Mouse (Mus musculus) heart, embryonic 13.5 days (tissue): ENCODE results near the gene Pus10. TPM values are rescaled to one million over a fixed set of nuclear protein-coding genes. Genes with fewer than 3 reads are reported as not detected.

Experiments
- ATAC-seq: fragments of 200-750 bp; cut with Nextera tagmentation; 2 replicates; pipeline ENCODE4 v1.8.0; 2017; ENCODE audit warnings: moderate TSS enrichment; ENCODE audit not compliant: insufficient number of reproducible peaks, low FRiP score, low TSS enrichment; ENCODE audit errors: extremely low read depth
- H3K27ac ChIP-seq: fragments of 300-500 bp; sonication (generic); replicated peaks from 2 replicates; pipeline ENCODE4 v1.5.1; 2015; ENCODE audit warnings: moderate library complexity, mild to moderate bottlenecking, inconsistent platforms
- H3K27me3 ChIP-seq: fragments of 300-500 bp; sonication (generic); replicated peaks from 2 replicates; pipeline ENCODE4 v1.6.1; 2015; ENCODE audit warnings: mild to moderate bottlenecking, inconsistent platforms
- H3K36me3 ChIP-seq: fragments of 300-500 bp; sonication (generic); 2 replicates; pipeline ENCODE4 v1.6.1; 2015; ENCODE audit warnings: mild to moderate bottlenecking, inconsistent platforms
- H3K4me1 ChIP-seq: fragments of 300-500 bp; sonication (generic); 2 replicates; pipeline ENCODE4 v1.6.1; 2015; ENCODE audit warnings: inconsistent platforms
- H3K4me2 ChIP-seq: fragments of 300-500 bp; sonication (generic); 2 replicates; pipeline ENCODE4 v1.6.1; 2015; ENCODE audit warnings: inconsistent platforms, mild to moderate bottlenecking, moderate library complexity
- H3K4me3 ChIP-seq: fragments of 300-500 bp; sonication (generic); 2 replicates; pipeline ENCODE4 v1.5.1; 2015; ENCODE audit warnings: moderate library complexity, mild to moderate bottlenecking, inconsistent platforms
- H3K9ac ChIP-seq: fragments of 300-500 bp; sonication (generic); 2 replicates; pipeline ENCODE4 v1.6.1; 2015; ENCODE audit warnings: inconsistent platforms, mild to moderate bottlenecking, moderate library complexity
- H3K9me3 ChIP-seq: fragments of 300-500 bp; sonication (generic); 2 replicates; pipeline ENCODE4 v1.6.1; 2016; ENCODE audit warnings: inconsistent platforms
- WGBS: fragments of 180-500 bp; shearing (Covaris S2); methylation state at CpG from one replicate; pipeline ENCODE4 v1.1.7; 2015; ENCODE audit warnings: mixed read lengths; 5-methylcytosine and 5-hydroxymethylcytosine counted together
- polyA plus RNA-seq: library from polyadenylated mRNA; unstranded; fragments of >200 nt; fragmentation: Nextera tagmentation; extraction: Ambion mirVana; gene quantifications from 2 replicates; pipeline ENCODE4 v1.2.1, GENCODE M21; 2015

Pus10 gene
- 11.8 and 12.0 TPM in 2 replicates for polyA plus RNA-seq

DNA sequence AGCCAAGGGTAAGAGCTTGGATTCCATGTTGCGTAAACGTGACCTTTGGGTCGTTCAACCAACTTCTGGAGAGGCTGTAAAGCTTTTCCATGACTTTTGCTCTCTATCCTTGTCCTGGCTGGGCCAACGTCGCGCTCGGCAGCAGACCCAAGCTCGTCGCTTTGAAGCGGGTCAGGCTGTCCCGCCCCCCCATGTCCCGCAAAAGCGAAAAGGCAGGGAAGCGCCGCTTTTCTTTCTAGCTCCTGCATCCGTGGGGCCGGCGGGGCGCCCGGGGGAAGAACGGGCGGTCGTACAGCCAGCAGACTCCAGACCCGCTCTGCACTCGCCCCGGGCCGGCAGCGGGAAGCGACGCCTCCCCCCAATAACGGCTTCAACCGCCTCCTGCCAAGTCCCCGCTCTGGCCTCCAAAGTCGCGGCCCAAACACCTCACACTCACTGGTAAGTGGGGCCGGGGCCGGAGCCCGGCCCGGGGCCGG lies at the start of gene Pus10:
Gene Pus10 (plus strand): TSS at position 364 of the 476 bp plus-strand sequence.
- H3K4me2 ChIP-seq, result peak within 1 kb of the TSS; percentile 74
- peak within 1 kb of the TSS; percentile 84 for H3K4me3 ChIP-seq
- H3K27me3 ChIP-seq, result no peaks in the 10 kb centered on the region
- no peaks in the 10 kb centered on the region for H3K9me3 ChIP-seq
- peak; percentile 42; the same call in 1 of the 2 replicates for ATAC-seq
- peak within 1 kb of the TSS; percentile 97 for H3K27ac ChIP-seq
- H3K36me3 ChIP-seq, result peaks cover 9% of the 10 kb centered on the region
- H3K9ac ChIP-seq, result peak within 1 kb of the TSS; percentile 96
- peaks cover 16% of the 10 kb centered on the region for H3K4me1 ChIP-seq
- under 1% methylated on average over 40 of the region's 40 CpGs for WGBS

DNA sequence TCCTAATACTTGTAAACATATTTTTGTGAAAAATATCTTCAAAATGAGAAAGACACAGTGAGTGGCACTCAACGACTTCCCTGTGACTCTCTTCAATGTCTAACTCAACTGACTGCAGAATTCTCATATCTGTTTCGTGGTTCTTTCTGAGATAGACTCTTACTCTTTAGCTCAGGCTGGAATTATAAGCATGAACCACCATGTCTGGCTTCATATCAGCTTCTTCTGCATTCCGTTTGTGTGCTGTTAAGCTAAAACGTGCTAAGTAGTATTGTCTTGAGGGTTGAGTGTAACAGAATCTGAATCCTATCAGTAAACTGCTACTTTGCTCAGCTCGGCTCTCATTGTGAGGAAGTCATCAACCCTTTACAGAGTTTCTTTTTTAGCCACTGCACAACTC lies 46.5 kb upstream of the Pus10 start:
- Histone ChIP-seq H3K9ac (no peak overlapping the region), H3K4me2 (no peak overlapping the region), H3K4me1 (no peaks in the 10 kb centered on the region), H3K27ac (no peak overlapping the region), H3K4me3 (no peak overlapping the region), H3K36me3 (peaks cover 47% of the 10 kb centered on the region), H3K27me3 (no peaks in the 10 kb centered on the region), H3K9me3 (no peaks in the 10 kb centered on the region)
- ATAC-seq, result no peak
- 60% methylated on average over 5 of the region's 5 CpGs for WGBS

DNA sequence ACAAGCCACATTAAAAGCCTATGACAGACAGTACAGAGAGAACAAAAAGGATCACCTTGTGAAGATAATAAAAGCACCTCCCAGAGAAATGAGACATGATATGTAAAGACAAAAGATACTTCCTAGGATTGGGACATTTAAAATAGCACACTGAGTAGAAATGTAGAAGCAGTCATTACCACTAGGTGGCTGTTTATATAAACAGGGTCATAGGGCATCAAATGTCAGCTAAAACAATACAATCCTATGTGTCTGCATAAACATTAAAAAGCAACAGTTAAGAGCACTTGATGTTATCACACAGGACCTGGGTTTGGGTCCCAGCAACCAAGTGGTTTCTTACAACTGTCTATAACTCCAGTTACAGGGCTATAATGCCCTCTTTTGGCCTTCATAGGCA lies 34.8 kb upstream of the Pus10 start:
- no peaks in the 10 kb centered on the region for H3K9me3 ChIP-seq
- H3K4me2 ChIP-seq, result no peak overlapping the region
- no peak overlapping the region for H3K27ac ChIP-seq
- ATAC-seq, result no peak
- H3K27me3 ChIP-seq, result no peaks in the 10 kb centered on the region
- H3K36me3 ChIP-seq, result peaks cover 15% of the 10 kb centered on the region
- no peak overlapping the region for H3K9ac ChIP-seq
- H3K4me1 ChIP-seq, result peaks cover 10% of the 10 kb centered on the region
- no peak overlapping the region for H3K4me3 ChIP-seq

DNA sequence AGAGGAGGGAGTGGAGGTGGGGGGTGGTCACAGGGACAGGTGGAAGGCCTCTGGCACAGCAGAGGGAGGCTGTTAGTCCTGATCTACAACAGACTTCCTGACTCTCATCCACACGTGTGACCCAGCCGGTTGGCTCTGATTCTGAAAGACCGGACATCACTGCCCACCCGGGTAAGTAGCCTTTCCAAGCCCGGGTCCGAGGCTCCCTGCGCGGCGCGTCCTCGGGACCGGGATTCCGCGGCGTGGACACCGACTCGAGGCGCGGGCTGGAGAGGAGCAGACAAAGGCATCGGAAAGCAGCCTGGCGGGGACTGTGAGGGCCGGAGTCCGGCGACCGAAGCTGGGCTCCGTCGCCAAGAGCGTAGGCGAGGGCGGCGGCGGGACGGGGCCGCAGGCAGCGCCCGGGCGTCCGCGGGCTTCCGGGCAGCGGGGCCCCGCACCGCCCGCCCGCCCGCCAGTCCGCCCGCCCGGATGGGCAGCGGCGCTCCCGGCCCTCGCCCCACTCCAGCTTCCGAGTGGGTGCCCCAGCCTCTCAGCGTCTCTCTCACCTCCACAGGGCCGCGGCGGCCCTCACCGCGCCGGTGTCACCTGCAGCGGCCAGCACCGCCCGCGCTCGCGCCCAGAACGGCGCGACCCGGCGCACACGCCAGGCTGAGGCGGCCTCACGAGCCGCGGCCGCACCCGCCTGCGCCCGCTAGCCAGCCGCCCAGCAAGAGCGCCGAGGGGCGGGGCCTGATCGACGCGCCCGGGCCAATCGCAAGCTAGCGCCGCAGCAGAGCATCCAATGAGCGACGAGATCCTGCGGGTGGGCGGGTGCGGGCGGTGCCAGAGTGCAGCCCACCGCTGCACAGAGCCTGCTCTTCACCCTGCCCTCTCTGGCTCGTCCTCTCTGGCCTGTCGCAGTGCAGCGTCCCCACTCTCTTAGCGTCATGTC lies 32.3 kb upstream of the Pus10 start, which contains the start of gene 0610010F05Rik:
Gene 0610010F05Rik (minus strand): TSS at position 695 of the 934 bp plus-strand sequence.
- H3K36me3 ChIP-seq, result peaks cover 12% of the 10 kb centered on the region
- H3K4me3 ChIP-seq, result peak within 1 kb of the TSS; percentile 90
- H3K9me3 ChIP-seq, result no peaks in the 10 kb centered on the region
- peak within 1 kb of the TSS; percentile 79 for H3K4me2 ChIP-seq
- peak within 1 kb of the TSS; percentile 94 for H3K9ac ChIP-seq
- H3K4me1 ChIP-seq, result peaks cover 10% of the 10 kb centered on the region
- H3K27ac ChIP-seq, result peak within 1 kb of the TSS; percentile 87
- WGBS, result under 1% methylated on average over 92 of the region's 103 CpGs
- ATAC-seq, result peak; percentile 98
- H3K27me3 ChIP-seq, result no peaks in the 10 kb centered on the region

DNA sequence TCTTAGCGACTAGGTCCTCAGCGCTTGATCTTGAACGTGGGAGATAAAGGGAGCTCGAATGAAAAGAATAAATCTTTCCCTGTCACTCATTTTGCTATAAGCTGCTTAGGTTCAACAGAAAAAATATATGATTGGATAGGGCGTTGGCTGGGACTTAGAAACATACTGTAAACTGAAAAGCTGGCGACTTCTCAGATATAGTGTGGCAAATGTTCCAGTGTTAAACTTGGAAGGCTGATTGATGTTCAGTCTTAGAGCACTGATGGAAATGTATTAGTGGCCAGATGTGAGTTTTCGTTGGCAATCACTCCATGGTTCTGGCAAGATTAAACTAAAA lies 31.6 kb upstream of the Pus10 start:
- ATAC-seq, result no peak
- Histone ChIP-seq H3K9me3 (no peaks in the 10 kb centered on the region), H3K4me1 (peaks cover 10% of the 10 kb centered on the region), H3K4me2 (peak overlapping the region; percentile 79), H3K4me3 (peak overlapping the region; percentile 90), H3K36me3 (0 out of 2 replicates have a peak, but pooled peaks cover 8% of the 10 kb centered on the region), H3K27ac (peak overlapping the region; percentile 73), H3K9ac (peak overlapping the region; percentile 67), H3K27me3 (no peaks in the 10 kb centered on the region)
- 9% methylated on average over 7 of the region's 7 CpGs for WGBS

DNA sequence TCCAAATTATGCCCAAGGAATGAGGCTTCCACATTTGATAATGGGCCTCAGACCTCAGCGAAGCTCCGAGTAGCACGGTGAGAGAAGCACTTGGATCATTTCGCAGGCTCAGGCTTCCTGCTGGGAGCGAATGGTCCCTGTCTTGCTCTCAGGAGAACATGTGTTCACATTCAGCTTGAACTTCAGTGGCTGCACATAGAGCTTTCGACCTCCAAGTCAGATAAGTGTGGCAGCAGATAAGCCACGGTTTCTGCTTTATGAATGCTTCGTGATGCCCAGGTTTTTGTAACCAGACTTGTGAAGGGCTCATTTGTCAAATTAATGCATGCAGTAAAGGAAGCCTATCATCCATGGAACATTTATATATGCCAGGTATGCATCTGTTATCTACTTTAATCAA lies 30.9 kb upstream of the Pus10 start:
- H3K9ac ChIP-seq, result 0 out of 2 replicates have a peak overlapping the region, but pooled peaks have one; percentile 67
- WGBS, result 45% methylated on average over 8 of the region's 8 CpGs
- H3K4me1 ChIP-seq, result peaks cover 10% of the 10 kb centered on the region

DNA sequence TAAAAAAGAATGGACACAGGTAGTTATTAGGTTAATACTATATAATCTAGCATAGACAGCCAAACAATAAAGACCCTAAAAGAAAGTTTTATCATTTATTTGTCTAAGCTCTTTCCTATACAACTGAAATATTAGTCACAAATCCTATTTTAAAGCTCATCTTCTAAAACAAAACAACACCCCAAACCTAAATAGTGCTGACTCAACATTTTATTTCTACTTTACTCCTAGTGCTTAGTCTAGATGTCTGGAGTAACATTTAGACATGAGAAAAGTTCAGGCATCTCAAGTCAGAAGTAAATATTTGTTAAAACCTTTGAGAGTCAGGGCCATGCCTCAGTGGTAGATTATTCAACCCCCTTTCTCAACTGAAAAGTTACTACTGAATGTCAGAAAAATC lies 18.0 kb upstream of the Pus10 start:
- ATAC-seq, result no peak
- H3K27me3 ChIP-seq, result no peaks in the 10 kb centered on the region
- H3K9me3 ChIP-seq, result peaks cover 3% of the 10 kb centered on the region; the same call in 1 of the 2 replicates
- no peak overlapping the region for H3K27ac ChIP-seq
- H3K4me1 ChIP-seq, result no peaks in the 10 kb centered on the region
- peaks cover 69% of the 10 kb centered on the region for H3K36me3 ChIP-seq
- H3K9ac ChIP-seq, result no peak overlapping the region
- no peak overlapping the region for H3K4me2 ChIP-seq
- H3K4me3 ChIP-seq, result no peak overlapping the region

More for the DNA sequence above, 30.9 kb upstream of the Pus10 start:
- H3K4me3 ChIP-seq, result no peak overlapping the region
- no peak for ATAC-seq
- no peaks in the 10 kb centered on the region for H3K27me3 ChIP-seq
- peaks cover 13% of the 10 kb centered on the region for H3K36me3 ChIP-seq
- peak overlapping the region; percentile 79; the same call in 1 of the 2 replicates for H3K4me2 ChIP-seq
- no peak overlapping the region for H3K27ac ChIP-seq
- no peaks in the 10 kb centered on the region for H3K9me3 ChIP-seq

DNA sequence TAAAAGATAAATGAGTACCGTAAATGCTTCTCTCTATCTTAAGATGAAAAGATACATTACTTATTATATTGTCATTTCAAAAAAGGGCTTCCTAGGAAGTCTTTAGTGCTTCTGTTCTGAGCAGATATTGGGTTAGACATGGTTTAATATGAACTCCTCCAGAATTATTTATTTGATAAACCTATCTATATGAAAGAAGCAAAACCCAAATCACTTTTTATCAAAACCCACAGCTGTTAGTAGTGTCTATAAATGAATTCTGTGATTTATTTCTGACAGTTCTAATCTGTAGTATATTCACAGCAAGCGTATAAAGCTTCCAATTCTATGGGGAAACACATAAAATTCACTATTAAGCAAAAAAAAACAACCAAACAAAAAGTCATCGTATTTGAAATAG lies 17.6 kb upstream of the Pus10 start:
- no peak overlapping the region for H3K27ac ChIP-seq
- H3K4me2 ChIP-seq, result no peak overlapping the region
- H3K27me3 ChIP-seq, result no peaks in the 10 kb centered on the region
- no peak overlapping the region for H3K4me3 ChIP-seq
- H3K36me3 ChIP-seq, result peaks cover 65% of the 10 kb centered on the region
- no peaks in the 10 kb centered on the region for H3K4me1 ChIP-seq
- H3K9me3 ChIP-seq, result no peaks in the 10 kb centered on the region
- H3K9ac ChIP-seq, result no peak overlapping the region
- ATAC-seq, result no peak
- 93% methylated on average over 3 of the region's 3 CpGs for WGBS

DNA sequence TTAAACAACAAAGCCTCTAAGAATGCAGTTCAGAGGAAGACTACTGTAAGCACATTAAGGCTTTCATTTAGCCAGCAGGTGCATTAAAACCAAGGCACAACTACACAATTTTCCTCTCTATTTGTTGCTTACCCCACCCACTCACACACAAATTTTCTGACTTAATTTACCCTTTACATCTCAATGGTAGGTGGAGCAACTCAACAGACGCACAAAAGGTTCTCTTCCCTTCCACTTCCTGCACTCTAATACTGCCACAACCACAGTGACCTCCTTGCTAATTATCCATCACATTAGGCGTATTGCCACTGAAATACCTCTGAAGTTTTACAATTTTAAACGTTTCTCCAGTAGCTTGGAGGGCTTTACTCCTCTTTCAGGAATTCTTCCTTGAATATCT lies 11.8 kb upstream of the Pus10 start:
- H3K9ac ChIP-seq, result no peak overlapping the region
- no peak for ATAC-seq
- H3K4me2 ChIP-seq, result no peak overlapping the region
- H3K27me3 ChIP-seq, result no peaks in the 10 kb centered on the region
- no peak overlapping the region for H3K4me3 ChIP-seq
- H3K27ac ChIP-seq, result no peak overlapping the region
- H3K9me3 ChIP-seq, result no peaks in the 10 kb centered on the region
- H3K36me3 ChIP-seq, result peaks cover 37% of the 10 kb centered on the region
- WGBS, result 72% methylated on average over 3 of the region's 3 CpGs
- no peaks in the 10 kb centered on the region for H3K4me1 ChIP-seq

DNA sequence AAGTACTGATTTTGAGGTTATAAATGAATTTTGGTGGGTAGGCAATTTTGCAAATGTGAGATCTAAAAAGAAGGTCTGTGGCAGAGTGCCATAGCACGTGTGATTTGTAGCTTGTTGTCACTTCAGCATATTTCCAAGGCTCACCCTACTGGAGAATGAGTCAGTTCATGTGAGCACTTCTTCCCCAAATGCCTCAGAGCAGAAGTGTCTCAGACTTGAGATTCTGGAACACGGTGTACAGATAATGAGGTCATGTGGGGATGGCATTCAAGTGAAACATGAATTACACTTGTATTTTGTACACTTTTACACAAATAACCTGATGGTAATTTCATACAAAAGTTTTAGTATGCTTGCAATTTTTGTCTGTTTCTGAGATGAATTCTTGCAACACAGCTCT lies 7.7 kb upstream of the Pus10 start:
- no peaks in the 10 kb centered on the region for H3K9me3 ChIP-seq
- no peak overlapping the region for H3K4me3 ChIP-seq
- ATAC-seq, result no peak
- H3K4me1 ChIP-seq, result peaks cover 2% of the 10 kb centered on the region; the same call in 1 of the 2 replicates
- no peak overlapping the region for H3K27ac ChIP-seq
- 65% methylated on average over 2 of the region's 2 CpGs for WGBS
- no peaks in the 10 kb centered on the region for H3K27me3 ChIP-seq
- H3K36me3 ChIP-seq, result peaks cover 11% of the 10 kb centered on the region
- H3K9ac ChIP-seq, result no peak overlapping the region
- H3K4me2 ChIP-seq, result no peak overlapping the region

DNA sequence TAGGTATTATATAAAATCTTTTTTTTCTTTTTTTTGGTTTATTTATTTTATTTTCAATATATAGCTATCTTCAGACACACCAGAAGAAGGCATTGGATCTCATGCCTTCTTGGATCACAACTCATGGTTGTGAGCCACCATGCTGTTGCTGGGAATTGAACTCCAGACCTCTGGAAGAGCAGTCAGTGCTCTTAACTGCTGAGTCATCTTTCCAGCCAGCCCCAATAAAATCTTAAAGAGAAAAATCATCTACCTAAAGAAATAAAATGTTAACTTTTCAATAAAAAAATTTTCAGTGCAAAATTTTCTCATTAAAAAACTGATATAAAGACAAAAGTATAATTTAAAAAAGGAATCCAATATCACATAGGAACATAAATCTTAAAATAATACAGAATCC lies 1.2 kb upstream of the Pus10 start:
- H3K27ac ChIP-seq, result no peak overlapping the region
- H3K9me3 ChIP-seq, result no peaks in the 10 kb centered on the region
- ATAC-seq, result no peak
- H3K4me1 ChIP-seq, result peaks cover 16% of the 10 kb centered on the region
- no peak overlapping the region for H3K4me3 ChIP-seq
- peak overlapping the region; percentile 40; the same call in 1 of the 2 replicates for H3K4me2 ChIP-seq
- H3K9ac ChIP-seq, result no peak overlapping the region
- H3K27me3 ChIP-seq, result no peaks in the 10 kb centered on the region
- H3K36me3 ChIP-seq, result peaks cover 8% of the 10 kb centered on the region
